Mouse (Mus musculus) Patski (cell line): ENCODE data around the gene Olfr191. TPM values are rescaled to one million over a fixed set of nuclear protein-coding genes. Genes with fewer than 3 reads are reported as not detected.

ENCODE experiments used
- ATAC-seq: fragments of 100-300 bp; one replicate; pipeline ENCODE4 v1.8.0; 2021
- CTCF ChIA-PET: fragments of 350-600 bp; sonication (Branson Sonifier 250); formaldehyde crosslinking; loops from one replicate; lab custom pipeline; 2022; ENCODE audit warnings: inconsistent platforms; lab: Charles Lee
- POLR2A ChIA-PET: fragments of 350-600 bp; sonication (Branson Sonifier 250); formaldehyde crosslinking; loops from one replicate; lab custom pipeline; 2022; ENCODE audit warnings: antibody characterized with exemption, inconsistent platforms; lab: Charles Lee
- DNase-seq: peaks from one replicate; pipeline ENCODE4 v3.0.0-alpha.2; 2011; ENCODE audit warnings: low read depth, low spot score
- H3K27me3 ChIP-seq: fragments of 371-371 bp; one replicate; pipeline ENCODE4 v1.5.1; 2021
- CTCF ChIP-seq: fragments of 100-300 bp; IDR thresholded peaks from one replicate; pipeline ENCODE4 v1.5.1; 2021
- in situ Hi-C: fragments of 300-500 bp; cut with MboI; formaldehyde crosslinking; loops from 3 replicates; pipeline ENCODE4 v1.11.1; 2018; ENCODE audit warnings: low pct_unique_long_range_greater_than_20kb, mixed read lengths
- polyA plus RNA-seq: library from polyadenylated mRNA; unstranded; gene quantifications from one replicate; pipeline ENCODE4 v1.2.3, GENCODE M21; 2021

The Olfr191 gene
- polyA plus RNA-seq, 1 experiment from 2014 or later: not detected

DNA sequence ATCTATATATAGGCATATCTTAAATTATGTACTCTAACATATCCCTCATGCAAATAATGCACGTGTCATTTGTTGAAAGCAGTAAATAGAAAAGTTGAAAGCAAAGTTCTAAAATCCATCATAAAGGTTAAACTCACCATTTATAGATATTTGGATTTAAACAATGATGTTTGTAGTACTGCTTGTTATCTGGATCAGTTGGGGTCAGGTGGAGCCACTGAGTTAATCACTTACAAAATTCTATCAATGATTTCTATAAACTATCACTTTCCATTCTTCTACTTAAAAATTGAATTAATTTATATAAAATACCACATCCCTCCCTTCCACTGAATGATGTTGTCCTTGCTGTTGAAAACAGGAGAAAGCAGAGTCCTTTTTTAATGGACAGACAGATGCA is 40.8 kb downstream of the Olfr191 start:
- no peak for TF ChIP-seq CTCF
- no peak for ATAC-seq
- CTCF ChIA-PET: no interaction called here
- DNase-seq: no peak
- no peaks in the 10 kb centered on the region for H3K27me3 ChIP-seq
- in situ Hi-C loops: no loop called here
- POLR2A ChIA-PET: no interaction called here

DNA sequence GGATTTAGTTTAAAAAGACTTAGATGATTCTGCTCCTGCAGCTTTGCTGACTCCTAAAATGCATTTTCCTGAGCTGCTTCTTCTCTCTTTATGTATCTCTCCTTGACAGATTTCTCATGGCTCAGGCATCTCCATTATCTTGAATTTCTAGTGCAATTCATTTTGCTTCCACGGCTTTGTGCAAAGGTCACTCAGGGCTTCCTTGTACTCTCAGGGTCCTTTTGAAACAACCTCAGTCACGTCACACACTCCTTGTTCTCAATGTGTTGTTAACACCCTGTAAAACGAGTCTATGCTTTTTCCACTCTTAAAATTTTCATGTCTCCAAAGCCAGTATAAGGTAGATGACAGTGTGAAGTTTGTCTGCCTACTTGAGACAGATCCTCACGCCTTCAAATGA is 42.0 kb downstream of the Olfr191 start:
- in situ Hi-C loops: no loop called here
- DNase-seq (no peak), ATAC-seq (no peak)
- POLR2A ChIA-PET: no interaction called here
- H3K27me3 ChIP-seq: no peaks in the 10 kb centered on the region
- CTCF ChIA-PET: no interaction called here
- no peak for TF ChIP-seq CTCF

DNA sequence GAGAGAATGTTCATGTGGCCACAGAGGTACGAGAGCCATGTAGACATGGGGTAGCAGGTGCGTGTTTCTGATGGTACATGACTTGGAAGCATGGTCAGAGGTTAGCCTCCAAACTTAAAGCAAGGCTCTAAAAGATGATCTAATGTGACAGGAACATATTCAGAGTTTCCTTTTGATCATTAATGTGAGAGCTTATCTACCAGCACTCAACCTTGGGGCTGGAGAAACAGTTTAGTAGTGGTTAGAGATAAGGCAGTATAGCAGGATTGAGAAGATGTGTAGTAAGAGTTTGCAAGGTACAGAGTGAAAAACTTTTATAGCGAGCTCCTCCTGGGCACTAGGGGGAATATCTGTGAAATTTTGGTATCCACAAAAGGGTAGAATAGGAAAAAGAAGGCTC is 43.8 kb downstream of the Olfr191 start:
- in situ Hi-C loops: no loop called here
- ChIA-PET CTCF (no interaction called here), POLR2A (no interaction called here)
- no peaks in the 10 kb centered on the region for H3K27me3 ChIP-seq
- no peak for DNase-seq
- no peak for ATAC-seq
- TF ChIP-seq CTCF: no peak

DNA sequence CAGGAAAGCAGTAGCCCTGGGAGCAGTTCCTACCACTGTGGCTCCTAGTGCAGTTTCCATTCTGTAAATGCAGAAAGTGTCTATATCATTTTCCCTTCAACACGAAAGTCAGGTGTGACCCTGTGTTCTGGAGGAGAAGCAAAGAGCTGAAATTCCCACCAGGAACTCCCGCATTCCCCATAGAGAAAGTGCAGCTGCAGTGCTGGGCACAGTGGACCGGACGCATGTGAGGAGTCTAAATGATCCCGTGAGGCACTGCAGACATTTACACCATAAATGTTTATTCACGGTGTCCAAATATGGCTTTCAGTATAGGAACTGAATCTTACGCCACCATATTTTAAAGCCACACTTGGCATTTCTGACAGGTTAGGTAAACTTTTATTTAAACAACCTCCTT is 49.9 kb downstream of the Olfr191 start, which contains the start of gene Olfr187:
Olfr187 (minus strand) TSS at position 58 of the 400 bp plus-strand sequence.
- H3K27me3 ChIP-seq: no peaks in the 10 kb centered on the region
- no peak for DNase-seq
- in situ Hi-C loops: no loop called here
- TF ChIP-seq CTCF: no peak
- ChIA-PET POLR2A (no interaction called here), CTCF (no interaction called here)
- no peak for ATAC-seq

Other genes starting within 250 kb of the Olfr191 start
- not detected for gene Olfr177, start 215.1 kb downstream of the Olfr191 start, polyA plus RNA-seq
- gene Olfr178, start 197.8 kb downstream of the Olfr191 start, polyA plus RNA-seq: not detected
- not detected for gene Olfr181, start 161.1 kb downstream of the Olfr191 start, polyA plus RNA-seq
- not detected for gene Olfr180, start 160.4 kb downstream of the Olfr191 start, polyA plus RNA-seq
- gene Olfr183, start 94.5 kb downstream of the Olfr191 start, polyA plus RNA-seq: not detected
- gene Olfr186, start 59.5 kb downstream of the Olfr191 start, polyA plus RNA-seq: not detected
- not detected for gene Olfr187, start 50.1 kb downstream of the Olfr191 start, polyA plus RNA-seq
- gene Olfr190, start 11.8 kb downstream of the Olfr191 start, polyA plus RNA-seq: not detected
- not detected for gene Olfr193, start 22.1 kb upstream of the Olfr191 start, polyA plus RNA-seq
- not detected for gene Olfr194, start 31.2 kb upstream of the Olfr191 start, polyA plus RNA-seq
- not detected for gene Olfr195, start 57.2 kb upstream of the Olfr191 start, polyA plus RNA-seq
- gene Olfr196, start 80.6 kb upstream of the Olfr191 start, polyA plus RNA-seq: not detected
- not detected for gene Olfr198, start 113.7 kb upstream of the Olfr191 start, polyA plus RNA-seq
- not detected for gene Olfr199, start 129.9 kb upstream of the Olfr191 start, polyA plus RNA-seq
- not detected for gene Olfr201, start 182.8 kb upstream of the Olfr191 start, polyA plus RNA-seq
- gene Olfr202, start 197.0 kb upstream of the Olfr191 start, polyA plus RNA-seq: not detected
- gene Olfr203, start 209.1 kb upstream of the Olfr191 start, polyA plus RNA-seq: not detected
- not detected for gene Olfr204, start 228.4 kb upstream of the Olfr191 start, polyA plus RNA-seq
- gene Olfr205, start 241.3 kb upstream of the Olfr191 start, polyA plus RNA-seq: not detected